Mouse (Mus musculus): ENCODE results near the gene Ciita.

Gene Ciita

DNA sequence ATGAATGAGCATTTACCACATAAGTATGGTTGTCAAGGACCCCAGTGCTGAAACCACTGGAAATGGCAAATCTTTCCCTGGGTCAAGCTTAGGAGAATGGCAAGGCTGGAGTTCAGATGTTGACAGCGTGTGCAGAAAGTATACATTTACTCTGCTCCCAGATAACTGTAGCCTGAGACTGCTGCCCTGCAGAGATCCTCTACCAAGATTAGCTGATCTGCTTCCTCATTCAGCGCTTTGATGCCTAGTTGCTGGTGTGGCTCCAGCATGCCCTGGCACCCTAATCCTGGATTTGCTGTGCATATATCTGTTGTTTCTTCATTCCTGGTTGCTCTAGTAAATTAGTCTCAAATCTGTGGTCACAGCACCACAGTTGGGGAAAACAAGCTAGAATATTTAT is 74.0 kb downstream of the Ciita start:
- no peak for DNase-seq (ENCODE audit: low spot score in 2 of 2)

DNA sequence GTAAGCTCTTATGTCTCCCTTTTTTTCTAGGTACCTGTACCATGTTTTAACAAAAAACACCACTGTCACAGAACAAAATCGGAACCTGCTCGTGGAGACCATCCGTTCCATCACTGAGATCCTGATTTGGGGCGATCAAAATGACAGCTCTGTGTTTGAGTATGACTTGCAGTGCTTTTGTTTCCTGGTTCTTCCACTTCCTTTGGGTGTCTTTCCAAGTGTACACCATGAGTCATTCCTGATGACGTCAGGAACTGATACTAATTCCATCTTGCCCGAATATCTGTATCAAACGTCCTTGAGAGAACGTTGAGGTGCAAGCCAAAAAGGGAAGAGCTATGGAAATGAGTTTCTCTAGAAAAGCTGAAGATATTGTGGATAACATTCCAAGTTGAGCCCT is 80.1 kb downstream of the Ciita start:
- no peak for DNase-seq (ENCODE audit: low spot score in 2 of 2)

DNA sequence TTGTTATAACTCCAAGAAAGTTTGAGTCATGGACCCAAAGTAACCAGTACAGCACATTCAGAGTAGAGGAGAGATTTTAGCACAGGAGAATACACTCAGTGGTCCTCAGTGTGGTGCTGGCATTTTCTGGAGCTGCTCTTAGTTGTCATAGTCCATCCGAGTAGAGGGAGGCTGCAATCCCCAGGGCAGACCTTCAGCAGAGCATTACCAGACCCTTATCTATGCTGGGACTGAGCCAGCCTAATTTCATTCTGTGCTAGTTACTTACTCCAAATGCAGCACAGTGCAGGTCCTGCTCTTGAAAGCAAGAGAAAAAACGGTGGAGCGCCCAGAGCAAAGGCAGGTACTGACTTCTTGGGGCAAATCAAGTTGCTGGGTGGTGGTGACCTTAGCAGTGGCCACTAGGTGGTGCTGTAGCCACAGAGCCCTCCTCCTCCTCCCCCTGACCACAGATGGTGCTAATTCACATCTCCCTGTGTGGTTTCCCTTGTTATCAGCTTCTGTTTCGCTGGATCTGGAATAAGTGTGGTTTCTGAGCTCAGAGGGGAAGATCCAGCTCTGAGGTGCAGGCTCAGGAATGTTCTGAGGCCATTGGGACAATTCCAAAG is 85.5 kb downstream of the Ciita start:
- peak; percentile 44 to 74 for DNase-seq (ENCODE audit: low spot score in 2 of 2)

DNA sequence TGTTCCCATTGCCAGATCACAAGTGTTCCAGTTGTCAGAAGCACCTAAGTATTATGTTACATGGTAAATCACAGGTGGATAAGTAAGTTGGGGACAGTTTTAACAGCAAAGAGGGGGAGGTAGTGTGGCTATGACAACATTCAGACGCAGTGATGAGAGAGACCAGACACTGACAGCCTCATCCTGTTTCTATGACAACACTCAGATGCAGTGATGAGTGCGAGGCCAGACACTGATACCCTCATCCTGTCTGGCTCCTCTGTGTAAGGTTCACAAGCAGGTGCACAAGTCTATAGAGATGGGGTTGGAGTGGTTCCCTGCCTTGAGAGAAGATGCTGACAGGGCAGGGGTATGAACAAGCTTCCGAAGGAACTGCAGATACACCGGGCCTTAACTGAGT is 87.3 kb downstream of the Ciita start:
- no peak for DNase-seq (ENCODE audit: low spot score in 2 of 2)

DNA sequence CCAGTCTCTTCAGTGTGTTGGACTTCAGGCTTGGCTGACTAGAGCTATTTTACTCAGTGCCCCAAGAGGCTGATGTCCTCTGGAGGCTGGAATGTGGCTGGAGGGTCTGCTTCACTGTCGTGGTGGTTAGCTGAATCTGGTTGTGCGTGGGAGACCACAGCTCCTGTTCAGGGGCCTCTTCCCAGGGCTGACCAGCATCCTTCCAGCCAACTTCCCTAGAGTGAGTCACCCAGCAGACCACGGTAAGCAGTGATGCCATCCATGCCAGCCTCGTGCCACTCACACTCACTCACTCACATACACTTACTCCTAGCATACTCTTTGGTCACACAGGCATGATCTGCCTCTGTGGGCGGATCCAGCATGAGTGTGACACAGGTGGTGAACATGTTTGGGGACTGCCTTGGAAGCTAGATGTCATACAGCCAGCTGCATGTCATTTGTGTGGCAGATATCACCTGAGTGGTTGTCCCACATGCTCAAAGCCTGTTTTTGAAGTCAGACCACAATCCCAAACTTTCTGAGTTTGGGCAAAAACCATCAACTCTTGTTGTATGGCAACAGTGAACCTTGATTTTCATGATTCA is 90.0 kb downstream of the Ciita start:
- no peak for DNase-seq (ENCODE audit: low spot score in 2 of 2)

DNA sequence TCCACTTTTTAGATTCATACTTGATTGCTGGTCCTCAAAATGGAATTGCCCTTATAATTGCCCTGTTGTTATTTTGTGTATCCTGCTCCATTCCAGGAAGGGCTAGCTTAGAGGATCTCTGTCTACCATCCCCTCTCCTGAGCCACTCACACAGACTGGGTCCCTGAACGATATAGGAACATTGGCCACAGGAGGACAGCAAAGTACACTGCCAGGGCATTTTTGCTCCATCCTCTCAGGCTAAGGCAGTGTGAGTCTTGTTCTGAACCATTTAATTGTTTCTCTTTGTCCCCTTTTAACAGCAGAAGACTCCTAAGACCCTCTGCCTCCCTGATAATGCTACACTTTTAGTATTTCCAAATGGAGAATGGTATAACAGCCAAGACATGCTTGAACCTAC is 90.8 kb downstream of the Ciita start:
- peak; percentile 34 to 64 for DNase-seq (ENCODE audit: low spot score in 2 of 2)

DNA sequence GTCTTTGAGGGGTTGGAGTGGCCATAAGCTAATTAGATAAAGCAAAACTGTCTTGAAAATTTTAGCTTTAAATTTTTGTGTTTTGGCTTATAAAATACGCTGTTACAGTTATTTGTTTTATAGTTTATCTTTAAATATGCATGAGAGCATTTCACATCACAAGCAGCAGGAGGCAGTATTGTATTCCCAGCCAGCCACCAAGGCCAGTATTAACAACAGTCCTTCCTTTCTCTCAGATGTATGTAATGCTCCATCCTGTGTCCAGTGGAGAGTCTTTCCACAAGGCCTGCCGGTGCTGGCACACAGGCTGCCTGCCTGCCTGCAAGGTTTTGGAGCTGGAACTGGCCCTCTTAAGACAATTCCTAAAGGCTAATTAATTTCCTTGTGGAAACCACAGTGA is 92.0 kb downstream of the Ciita start:
- no peak for DNase-seq (ENCODE audit: low spot score in 2 of 2)

DNA sequence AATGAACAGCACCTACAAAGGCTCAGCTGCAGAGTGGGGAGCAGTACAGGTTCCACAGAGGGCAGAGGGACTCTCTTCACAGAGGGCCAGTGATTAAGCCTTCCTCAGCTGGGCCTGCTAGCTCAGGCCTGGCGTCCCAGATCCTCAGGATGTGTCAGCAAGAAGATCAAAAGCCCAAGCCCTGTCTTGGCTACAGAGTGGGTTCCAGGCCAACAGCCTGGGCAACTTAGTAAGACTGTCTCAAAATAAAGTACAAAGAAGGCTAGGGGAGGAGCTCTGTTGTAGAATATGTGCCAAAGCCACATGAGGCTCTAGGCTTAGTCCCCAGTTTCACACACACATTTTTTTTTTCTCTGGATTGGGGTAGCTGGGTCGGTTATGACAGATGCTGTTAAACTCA is 95.1 kb downstream of the Ciita start:
- no peak for DNase-seq (ENCODE audit: low spot score in 2 of 2)

DNA sequence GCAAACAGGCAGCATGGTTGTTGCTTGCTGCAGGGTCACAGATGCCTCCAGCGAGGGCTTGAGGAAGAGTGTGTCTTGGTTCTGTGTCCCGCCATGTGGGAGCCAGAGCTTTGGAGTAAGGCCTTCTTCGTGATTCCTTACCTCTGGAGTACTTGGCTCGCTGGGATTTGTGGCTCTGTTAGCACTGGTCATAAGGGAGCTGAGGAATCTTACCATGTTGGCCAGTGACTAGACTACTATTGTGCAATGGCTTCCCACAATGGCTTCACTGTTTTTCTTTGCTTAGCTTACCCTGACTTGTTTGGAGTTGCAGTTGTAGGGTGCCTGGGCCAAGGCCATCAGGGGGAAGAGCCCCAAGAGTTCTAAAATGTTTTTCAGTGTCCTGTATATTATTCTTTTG is 96.1 kb downstream of the Ciita start:
- DNase-seq (ENCODE audit: low spot score in 2 of 2): no peak

DNA sequence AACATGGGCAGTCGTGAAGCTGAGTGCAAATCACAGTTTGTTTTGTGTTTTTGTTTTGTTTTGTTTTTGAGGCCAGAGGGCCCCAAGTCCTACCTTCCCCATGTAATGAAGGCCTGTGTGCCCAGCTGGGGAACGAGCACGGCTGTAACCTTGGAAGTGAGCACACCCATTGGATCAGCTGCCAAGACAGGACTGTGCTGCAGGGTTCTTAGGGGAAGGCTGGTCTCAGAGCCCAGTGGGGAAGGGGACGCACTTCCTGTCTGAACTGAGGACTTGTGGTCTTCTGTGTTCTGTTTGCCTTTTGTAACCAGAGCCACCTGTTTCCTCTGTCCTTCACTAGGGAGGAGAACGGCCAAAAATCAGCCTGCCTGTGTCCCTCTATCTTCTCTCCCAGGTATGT is 97.7 kb downstream of the Ciita start:
- DNase-seq (ENCODE audit: low spot score in 2 of 2): no peak
